Mouse (Mus musculus): ENCODE measurements around the gene Clec12b. TPM values are rescaled to one million over a fixed set of nuclear protein-coding genes. Genes with fewer than 3 reads are reported as not detected.
"Not testable (repeated sequence)": the region's sequence is repeated elsewhere in the genome, so short reads cannot be mapped to it uniquely, and the experiment has no call there.

The Clec12b gene
- total RNA-seq, 2 experiments from 2014 or later = 0.22 to 0.30 TPM

DNA sequence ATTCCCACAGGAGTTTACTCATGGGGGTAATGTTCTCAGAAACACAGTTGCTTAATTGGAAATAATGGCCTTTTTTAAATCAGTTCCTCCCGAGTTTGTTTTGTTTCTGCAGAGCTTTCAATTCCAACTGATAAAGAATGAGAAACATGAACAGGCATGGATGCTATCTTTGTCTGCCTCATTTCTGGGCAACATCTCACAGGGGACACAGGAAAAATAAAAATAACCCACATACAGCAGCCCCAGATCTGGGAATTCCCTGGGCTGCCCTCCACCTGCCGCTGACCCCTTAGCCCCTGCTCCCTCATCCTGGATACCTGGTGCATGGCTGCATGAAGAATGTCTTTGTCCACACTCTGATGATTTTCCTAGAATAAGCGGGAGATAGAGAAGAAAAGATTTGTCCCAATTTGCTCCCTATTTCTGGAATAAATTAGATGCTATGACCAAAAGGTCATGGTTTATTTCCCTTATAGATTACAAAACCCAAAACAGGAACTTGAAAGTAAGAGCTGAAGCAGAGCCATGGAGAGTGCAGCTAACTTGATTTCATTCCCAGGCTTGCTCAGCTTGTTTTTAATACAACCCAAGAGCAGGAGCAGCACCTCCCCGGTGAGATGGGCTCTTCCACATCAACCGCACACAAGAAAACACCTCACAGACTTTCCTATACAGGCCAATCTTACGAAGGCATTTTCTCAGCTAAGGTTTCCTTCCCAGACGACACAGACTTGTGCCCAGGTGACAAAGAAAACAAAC, 16.1 kb downstream of the Clec12b start:
- no peak for DNase-seq (ENCODE audit: low spot score in 2 of 2)

- peak; percentile 22 to 30 for DNase-seq (ENCODE audit: low spot score in 2 of 2)
Measured at GRCm38 (mm10) chr6:129365959-129366359, 19.7 kb downstream of the Clec12b start.

- no peak for DNase-seq (ENCODE audit: low spot score in 2 of 2)
Measured at GRCm38 (mm10) chr6:129363942-129364341, 21.7 kb downstream of the Clec12b start.

DNA sequence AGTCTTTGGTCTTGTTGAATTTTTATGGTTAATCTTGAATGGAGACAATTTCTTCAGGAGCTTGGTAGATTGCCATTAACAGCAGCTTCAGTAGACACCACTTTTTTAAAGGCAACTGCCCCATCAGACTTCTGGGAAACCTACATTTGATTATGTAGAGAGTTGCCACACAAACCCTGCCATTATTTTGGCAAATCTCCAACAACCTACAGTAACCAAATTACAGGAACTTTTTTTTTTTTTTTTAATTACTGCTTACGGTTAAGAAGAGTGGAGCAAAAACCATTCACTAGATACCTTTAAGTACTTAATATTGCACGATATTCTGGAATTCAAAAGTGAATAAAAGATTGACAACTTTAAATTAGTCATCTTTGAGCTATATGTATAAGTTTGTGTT, 26.2 kb downstream of the Clec12b start:
- DNase-seq (ENCODE audit: low spot score in 2 of 2) = no peak

DNA sequence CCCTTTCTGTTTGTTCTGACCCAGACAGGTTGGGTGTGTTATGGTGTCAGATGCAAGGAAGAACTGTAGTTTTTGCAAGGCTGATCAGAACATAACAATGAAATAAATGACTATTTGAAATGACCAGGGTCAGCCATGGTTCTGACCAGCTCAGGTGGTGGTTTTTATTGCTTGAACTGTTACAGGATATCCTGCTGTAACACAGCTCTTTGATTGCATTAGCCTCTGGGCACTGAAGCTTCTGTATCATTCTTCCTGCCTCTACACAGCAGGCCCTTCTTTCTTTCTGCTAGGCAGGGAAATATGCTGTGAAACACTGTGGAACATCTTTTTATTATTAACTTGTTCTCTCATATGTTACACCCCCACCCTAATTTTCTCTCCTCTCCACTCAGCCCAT, 29.2 kb downstream of the Clec12b start:
- no peak for DNase-seq (ENCODE audit: low spot score in 2 of 2)

GRCm38 (mm10) chr6:129355774-129356173, 29.9 kb downstream of the Clec12b start:
- no peak for DNase-seq (ENCODE audit: low spot score in 2 of 2)

- DNase-seq (ENCODE audit: low spot score in 2 of 2) = no peak
Measured at GRCm38 (mm10) chr6:129351091-129351490, 34.6 kb downstream of the Clec12b start.

DNA sequence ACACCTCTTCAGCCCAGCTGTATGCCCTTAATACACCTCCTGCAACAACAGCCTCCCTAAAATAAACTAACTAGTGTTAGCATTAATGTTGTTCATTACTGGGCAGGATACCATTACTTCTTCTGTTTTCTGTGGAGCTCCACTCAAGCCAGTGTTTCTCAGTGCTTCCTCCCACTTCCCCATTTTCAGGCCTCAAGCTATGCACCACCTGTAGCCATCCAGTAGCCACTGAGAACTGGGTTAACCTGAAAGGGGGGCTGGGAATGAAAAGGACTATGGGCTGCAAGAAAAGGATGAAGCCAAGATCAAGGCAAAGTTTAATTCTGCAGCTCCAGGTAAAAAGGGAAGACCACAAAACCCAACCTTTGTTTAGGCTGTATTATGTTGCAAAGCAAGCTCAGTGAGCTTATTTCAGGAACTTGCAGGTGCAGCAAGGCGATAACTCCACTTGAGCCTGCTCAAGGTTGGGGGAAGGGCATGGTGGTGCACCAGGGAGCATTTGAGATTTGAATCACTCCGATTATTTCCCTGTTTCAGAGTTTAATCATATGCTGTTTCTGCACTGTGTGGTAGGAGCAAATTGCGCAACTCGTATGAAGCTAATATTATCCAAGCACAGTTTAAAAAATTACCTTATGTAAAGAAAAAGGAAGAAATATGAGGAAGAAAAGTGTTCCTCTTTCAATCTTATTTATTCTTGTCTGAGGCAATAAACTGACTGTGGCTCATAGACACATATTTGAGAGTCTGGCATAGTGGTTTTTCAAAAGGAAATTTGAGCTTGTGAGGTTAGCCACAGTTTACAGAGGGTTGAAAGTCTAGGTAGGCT, 35.9 kb downstream of the Clec12b start:
- DNase-seq (ENCODE audit: low spot score in 2 of 2) = no peak

GRCm38 (mm10) chr6:129344408-129344807, 41.3 kb downstream of the Clec12b start:
- DNase-seq (ENCODE audit: low spot score in 2 of 2) = no peak

DNA sequence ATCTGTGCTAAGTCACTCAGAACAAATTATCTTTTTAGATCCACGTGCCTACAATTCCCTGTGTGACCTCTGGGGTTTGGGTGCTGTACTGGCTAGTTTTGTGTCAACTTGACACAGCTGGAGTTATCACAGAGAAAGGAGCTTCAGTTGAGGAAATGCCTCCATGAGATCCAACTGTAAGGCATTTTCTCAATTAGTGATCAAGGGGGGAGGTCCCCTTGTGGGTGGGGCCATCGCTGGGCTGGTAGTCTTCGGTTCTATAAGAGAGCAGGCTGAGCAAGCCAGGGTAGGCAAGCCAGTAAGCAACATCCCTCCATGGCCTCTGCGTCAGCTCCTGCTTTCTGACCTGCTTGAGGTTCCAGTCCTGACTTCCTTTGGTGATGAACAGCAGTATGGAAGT, 43.3 kb downstream of the Clec12b start, which contains the start of gene Clec12a:
Gene Clec12a (plus strand): TSS at position 301 of the 400 bp plus-strand sequence.
- not testable (repeated sequence) for DNase-seq (ENCODE audit: low spot score in 2 of 2)

- no peak for DNase-seq (ENCODE audit: low spot score in 2 of 2)
Measured at GRCm38 (mm10) chr6:129337751-129338150, 47.9 kb downstream of the Clec12b start.

GRCm38 (mm10) chr6:129333674-129334078, 52.0 kb downstream of the Clec12b start:
- DNase-seq (ENCODE audit: low spot score in 2 of 2) = peak; percentile 12 to 27

GRCm38 (mm10) chr6:129331610-129332009, 54.1 kb downstream of the Clec12b start, which contains the start of gene 4922502D21Rik:
TSS of gene 4922502D21Rik (minus strand) at chr6:129331796.
- DNase-seq (ENCODE audit: low spot score in 2 of 2) = no peak

DNA sequence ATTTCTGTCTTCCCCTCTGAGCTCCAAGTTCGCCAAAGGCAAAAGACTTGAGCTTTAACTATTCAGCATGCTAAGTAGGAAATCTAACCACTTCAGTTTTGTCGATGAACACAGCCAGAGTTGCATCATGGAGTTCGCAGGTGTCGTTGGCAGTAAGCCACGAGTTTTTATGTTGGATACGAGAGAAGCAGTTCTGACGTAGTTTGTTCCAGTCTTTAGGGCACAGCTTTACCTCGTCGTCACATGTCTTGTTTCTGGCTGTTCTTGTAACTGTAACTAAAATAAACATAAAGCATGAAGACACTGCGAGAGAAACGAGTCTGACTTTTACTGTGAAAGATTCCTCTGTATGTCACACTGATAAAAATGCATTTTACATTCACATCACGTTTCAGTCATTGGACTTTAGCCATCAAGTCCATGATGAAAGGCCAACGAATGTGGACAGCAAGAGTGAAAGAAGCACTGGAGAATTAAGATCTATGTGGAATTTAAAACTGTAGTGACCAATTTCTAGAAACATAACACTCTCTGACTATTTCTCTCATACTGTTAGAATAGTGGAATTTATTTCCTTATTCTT, 59.0 kb downstream of the Clec12b start:
- DNase-seq (ENCODE audit: low spot score in 2 of 2) = no peak

GRCm38 (mm10) chr6:129326016-129326415, 59.7 kb downstream of the Clec12b start:
- no peak for DNase-seq (ENCODE audit: low spot score in 2 of 2)

Other genes with a start within 250 kb of the Clec12b start
- 10 to 100 TPM; 36.6 to 74.6 TPM for gene Clec2d, start 205.3 kb downstream of the Clec12b start, total RNA-seq (2021)
- under 1 TPM in 1 of 2 experiments, not detected in 1; 0.42 TPM for gene Cd69, start 110.4 kb downstream of the Clec12b start, total RNA-seq (2021)
- not detected for gene 4922502D21Rik, start 54.1 kb downstream of the Clec12b start, total RNA-seq (2021)
- gene Clec12a, start 43.2 kb downstream of the Clec12b start, total RNA-seq (2021) = 1 to 10 TPM in 1 of 2 experiments, under 1 TPM in 1; 0.70 to 3.4 TPM
- gene Clec1b, start 11.4 kb upstream of the Clec12b start, total RNA-seq (2021) = 1 to 10 TPM; 1.4 to 2.0 TPM
- 1 to 10 TPM in 1 of 2 experiments, under 1 TPM in 1; 0.53 to 1.6 TPM for gene Clec9a, start 23.0 kb upstream of the Clec12b start, total RNA-seq (2021)
- 1 to 10 TPM; 4.0 to 4.5 TPM for gene Clec1a, start 66.1 kb upstream of the Clec12b start, total RNA-seq (2021)
- gene Olr1, start 121.3 kb upstream of the Clec12b start, total RNA-seq (2021) = under 1 TPM in 1 of 2 experiments, not detected in 1; 0.80 TPM
- gene Tmem52b, start 126.7 kb upstream of the Clec12b start, total RNA-seq (2021) = not detected
- 100 to 1,000 TPM; 283 to 313 TPM for gene Gabarapl1, start 147.3 kb upstream of the Clec12b start, total RNA-seq (2021)
- gene Klre1, start 192.0 kb upstream of the Clec12b start, total RNA-seq (2021) = under 1 TPM in 1 of 2 experiments, not detected in 1; 0.22 TPM
- under 1 TPM; 0.66 to 0.70 TPM for gene Klrd1, start 205.9 kb upstream of the Clec12b start, total RNA-seq (2021)
- under 1 TPM; 0.96 TPM for gene Klrk1, start 238.0 kb upstream of the Clec12b start, total RNA-seq (2021)